Mouse (Mus musculus): ENCODE data around the gene Col6a3. TPM values are rescaled to one million over a fixed set of nuclear protein-coding genes. Genes with fewer than 3 reads are reported as not detected.

The Col6a3 gene
- 7.6 and 16.1 TPM in 2 replicates for polyA plus RNA-seq (2011; ENCODE audit: insufficient read depth, insufficient read length, low replicate concordance, missing spikeins)

DNA sequence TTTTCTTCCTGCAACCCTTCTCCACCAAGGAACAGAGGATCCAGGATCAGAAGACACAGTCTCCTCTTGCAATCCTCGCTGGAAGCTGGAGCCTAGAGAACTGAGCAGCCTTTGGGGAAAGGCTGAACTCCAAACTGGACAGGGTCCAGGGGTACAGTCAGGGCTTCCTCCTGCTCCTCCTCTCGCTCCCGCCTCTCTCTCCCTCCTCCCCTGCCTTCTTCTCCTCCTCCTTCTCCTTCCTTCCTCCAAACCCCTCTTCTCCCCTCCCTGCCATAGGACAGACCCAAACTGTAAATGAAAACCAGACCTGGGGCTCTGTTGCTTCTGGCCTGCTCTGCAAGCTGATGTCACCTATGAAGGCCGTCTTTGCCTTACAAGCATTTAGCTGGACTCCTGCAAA, at the start of gene Col6a3:
Gene Col6a3, minus strand, starts transcription at position 136 of the 400 bp plus-strand sequence.
- Histone ChIP-seq H3K4me3 (replicated peaks; ENCODE audit: control insufficient read depth, low read depth, low read length) (no peak within 1 kb of the TSS), H3K4me1 (ENCODE audit: control insufficient read depth, insufficient read depth, low read length) (no peaks in the 10 kb centered on the region), H3K27ac (ENCODE audit: control insufficient read depth, insufficient read depth, low read depth, low read length, poor library complexity) (no peak within 1 kb of the TSS)
- WGBS = 34% methylated on average over 4 of the region's 4 CpGs
- TF ChIP-seq CTCF (IDR thresholded peaks at IDR 0.05; ENCODE audit: control insufficient read depth, insufficient read depth, low read length) = no peak
- no peak for TF ChIP-seq POLR2A (IDR thresholded peaks at IDR 0.05; ENCODE audit: borderline replicate concordance, control insufficient read depth, low read depth, low read length)

GRCm38 (mm10) chr1:90885771-90886460, 42.1 kb upstream of the Col6a3 start:
- Histone ChIP-seq H3K4me3 (replicated peaks; ENCODE audit: control insufficient read depth, low read depth, low read length) (no peak overlapping the region), H3K4me1 (ENCODE audit: control insufficient read depth, insufficient read depth, low read length) (no peaks in the 10 kb centered on the region), H3K27ac (ENCODE audit: control insufficient read depth, insufficient read depth, low read depth, low read length, poor library complexity) (no peak overlapping the region)
- WGBS = 65% methylated on average over 6 of the region's 6 CpGs
- no peak for TF ChIP-seq POLR2A (IDR thresholded peaks at IDR 0.05; ENCODE audit: borderline replicate concordance, control insufficient read depth, low read depth, low read length)
- no peak for TF ChIP-seq CTCF (IDR thresholded peaks at IDR 0.05; ENCODE audit: control insufficient read depth, insufficient read depth, low read length)

- WGBS = 46% methylated on average over 5 of the region's 5 CpGs
- TF ChIP-seq POLR2A (IDR thresholded peaks at IDR 0.05; ENCODE audit: borderline replicate concordance, control insufficient read depth, low read depth, low read length) (no peak), CTCF (IDR thresholded peaks at IDR 0.05; ENCODE audit: control insufficient read depth, insufficient read depth, low read length) (no peak)
- H3K27ac ChIP-seq (ENCODE audit: control insufficient read depth, insufficient read depth, low read depth, low read length, poor library complexity) = no peak overlapping the region
- no peaks in the 10 kb centered on the region for H3K4me1 ChIP-seq (ENCODE audit: control insufficient read depth, insufficient read depth, low read length)
- H3K4me3 ChIP-seq (replicated peaks; ENCODE audit: control insufficient read depth, low read depth, low read length) = no peak overlapping the region
These were observed 32.9 kb upstream of the Col6a3 start for GRCm38 (mm10) chr1:90876486-90877270.

DNA sequence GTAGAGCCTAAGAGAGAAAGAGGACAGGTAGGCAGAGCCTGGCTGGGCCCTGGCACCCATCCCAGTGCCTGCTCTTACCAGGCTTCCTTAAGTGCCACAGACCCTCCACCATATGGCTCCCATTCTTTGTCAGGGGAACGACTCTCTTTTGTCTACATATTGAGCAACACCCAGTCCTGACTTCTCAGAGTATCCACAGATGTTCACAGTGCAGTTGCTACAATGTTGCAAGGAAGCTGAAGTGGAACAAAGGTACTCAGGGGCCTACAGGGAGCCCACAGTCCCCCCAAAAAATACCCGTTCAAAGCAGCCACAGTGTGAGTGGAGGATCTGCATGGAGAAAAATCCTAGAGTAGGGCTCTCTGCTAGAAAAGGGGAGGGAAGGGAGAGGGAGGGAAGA, 32.2 kb upstream of the Col6a3 start:
- no peaks in the 10 kb centered on the region for H3K4me1 ChIP-seq (ENCODE audit: control insufficient read depth, insufficient read depth, low read length)
- H3K4me3 ChIP-seq (replicated peaks; ENCODE audit: control insufficient read depth, low read depth, low read length) = no peak overlapping the region
- no peak for TF ChIP-seq CTCF (IDR thresholded peaks at IDR 0.05; ENCODE audit: control insufficient read depth, insufficient read depth, low read length)
- 40% methylated on average over 2 of the region's 2 CpGs for WGBS
- no peak overlapping the region for H3K27ac ChIP-seq (ENCODE audit: control insufficient read depth, insufficient read depth, low read depth, low read length, poor library complexity)

- Histone ChIP-seq H3K27ac (ENCODE audit: control insufficient read depth, insufficient read depth, low read depth, low read length, poor library complexity) (no peak overlapping the region), H3K4me1 (ENCODE audit: control insufficient read depth, insufficient read depth, low read length) (no peaks in the 10 kb centered on the region), H3K4me3 (replicated peaks; ENCODE audit: control insufficient read depth, low read depth, low read length) (no peak overlapping the region)
- 77% methylated on average over 8 of the region's 8 CpGs for WGBS
- TF ChIP-seq CTCF (IDR thresholded peaks at IDR 0.05; ENCODE audit: control insufficient read depth, insufficient read depth, low read length) = no peak
- no peak for TF ChIP-seq POLR2A (IDR thresholded peaks at IDR 0.05; ENCODE audit: borderline replicate concordance, control insufficient read depth, low read depth, low read length)
These were observed 31.6 kb upstream of the Col6a3 start for GRCm38 (mm10) chr1:90875371-90875770.

GRCm38 (mm10) chr1:90870581-90870980, 26.8 kb upstream of the Col6a3 start:
- no peak for TF ChIP-seq POLR2A (IDR thresholded peaks at IDR 0.05; ENCODE audit: borderline replicate concordance, control insufficient read depth, low read depth, low read length)
- no peak for TF ChIP-seq CTCF (IDR thresholded peaks at IDR 0.05; ENCODE audit: control insufficient read depth, insufficient read depth, low read length)
- Histone ChIP-seq H3K4me3 (replicated peaks; ENCODE audit: control insufficient read depth, low read depth, low read length) (no peak overlapping the region), H3K4me1 (ENCODE audit: control insufficient read depth, insufficient read depth, low read length) (no peaks in the 10 kb centered on the region), H3K27ac (ENCODE audit: control insufficient read depth, insufficient read depth, low read depth, low read length, poor library complexity) (no peak overlapping the region)
- 78% methylated on average over 2 of the region's 2 CpGs for WGBS

- TF ChIP-seq CTCF (IDR thresholded peaks at IDR 0.05; ENCODE audit: control insufficient read depth, insufficient read depth, low read length) = no peak
- no peak for TF ChIP-seq POLR2A (IDR thresholded peaks at IDR 0.05; ENCODE audit: borderline replicate concordance, control insufficient read depth, low read depth, low read length)
- 84% methylated on average over 7 of the region's 7 CpGs for WGBS
- H3K27ac ChIP-seq (ENCODE audit: control insufficient read depth, insufficient read depth, low read depth, low read length, poor library complexity) = no peak overlapping the region
These were observed 23.0 kb upstream of the Col6a3 start for GRCm38 (mm10) chr1:90866734-90867133.

GRCm38 (mm10) chr1:90855880-90856279, 12.1 kb upstream of the Col6a3 start:
- H3K27ac ChIP-seq (ENCODE audit: control insufficient read depth, insufficient read depth, low read depth, low read length, poor library complexity) = no peak overlapping the region
- TF ChIP-seq POLR2A (IDR thresholded peaks at IDR 0.05; ENCODE audit: borderline replicate concordance, control insufficient read depth, low read depth, low read length) (no peak), CTCF (IDR thresholded peaks at IDR 0.05; ENCODE audit: control insufficient read depth, insufficient read depth, low read length) (no peak)
- 72% methylated on average over 5 of the region's 5 CpGs for WGBS
- no peaks in the 10 kb centered on the region for H3K4me1 ChIP-seq (ENCODE audit: control insufficient read depth, insufficient read depth, low read length)
- H3K4me3 ChIP-seq (replicated peaks; ENCODE audit: control insufficient read depth, low read depth, low read length) = no peak overlapping the region

More at GRCm38 (mm10) chr1:90866734-90867133, 23.0 kb upstream of the Col6a3 start:
- no peak overlapping the region for H3K4me3 ChIP-seq (replicated peaks; ENCODE audit: control insufficient read depth, low read depth, low read length)
- H3K4me1 ChIP-seq (ENCODE audit: control insufficient read depth, insufficient read depth, low read length) = no peaks in the 10 kb centered on the region

Measured in bone marrow, adult 2 months (tissue).